Comparison of ENCODE assay signal across 8 mouse cellular contexts in genomic region chr5:143818461-143818860, GRCm38 (mm10). TPM values are rescaled to one million over a fixed set of nuclear protein-coding genes. Genes with fewer than 3 reads are reported as not detected.
DNase-seq lines count a peak whose midpoint lies in the region; ATAC-seq lines count a peak whose summit lies in the region.

No protein-coding gene starts in this region.

- H3K9ac ChIP-seq in liver, embryonic 11.5 days (ENCODE audit: low read depth, low read length) = peak overlapping the region; percentile 90

- peaks cover 14% of the 10 kb centered on the region for H3K4me1 ChIP-seq in forebrain, embryonic 10.5 days
- H3K4me1 ChIP-seq in liver, embryonic 11.5 days (replicated peaks; ENCODE audit: control insufficient read depth, insufficient read depth, low read length) = peaks cover 12% of the 10 kb centered on the region; the same call in 1 of the 2 replicates

- peak overlapping the region; percentile 90 for H3K4me3 ChIP-seq in forebrain, embryonic 10.5 days
- H3K4me3 ChIP-seq in liver, embryonic 11.5 days (ENCODE audit: low read depth, low read length) = peak overlapping the region; percentile 96

- DNase-seq in embryo, embryonic 10 days (ENCODE audit: low spot score) = peak; percentile 6
- no peak for DNase-seq in embryo, embryonic 9.5 days (ENCODE audit: extremely low spot score)
- DNase-seq in 416B (ENCODE audit: low read depth) = peak; percentile 44
- no peak for DNase-seq in forebrain, embryonic 10.5 days (ENCODE audit: extremely low spot score, low spot score)
- DNase-seq in liver, embryonic 11.5 days (ENCODE audit: low spot score) = peak; percentile 31
- DNase-seq in thymus, postnatal 25 days = no peak
- DNase-seq in urinary bladder, postnatal 4 days (ENCODE audit: low spot score in 2 of 2) = no peak

- H3K4me2 ChIP-seq in liver, embryonic 11.5 days = peak overlapping the region; percentile 82

- no peak for ATAC-seq in liver, embryonic 11.5 days (replicated peaks; ENCODE audit: low FRiP score)
- no peak for ATAC-seq in frontal cortex, adult (ENCODE audit: low TSS enrichment)

- H3K27ac ChIP-seq in forebrain, embryonic 10.5 days = peak overlapping the region; percentile 86; the same call in 1 of the 2 replicates
- peak overlapping the region; percentile 95 for H3K27ac ChIP-seq in liver, embryonic 11.5 days (ENCODE audit: low read depth, low read length)

- H3K36me3 ChIP-seq in forebrain, embryonic 10.5 days (replicated peaks) = no peaks in the 10 kb centered on the region
- H3K36me3 ChIP-seq in liver, embryonic 11.5 days (ENCODE audit: control insufficient read depth, insufficient read depth, low read length) = no peaks in the 10 kb centered on the region

- whole genome bisulfite sequencing in forebrain, embryonic 10.5 days = 21% methylated on average over 10 of the region's 10 CpGs
- 8% methylated on average over 10 of the region's 10 CpGs for WGBS in liver, embryonic 11.5 days

- H3K9me3 ChIP-seq in forebrain, embryonic 10.5 days = no peaks in the 10 kb centered on the region
- H3K9me3 ChIP-seq in liver, embryonic 11.5 days (ENCODE audit: control insufficient read depth, low read length) = no peaks in the 10 kb centered on the region

- no peaks in the 10 kb centered on the region for H3K27me3 ChIP-seq in forebrain, embryonic 10.5 days (ENCODE audit: poor library complexity, severe bottlenecking)
- no peaks in the 10 kb centered on the region for H3K27me3 ChIP-seq in liver, embryonic 11.5 days (replicated peaks; ENCODE audit: control insufficient read depth, insufficient read depth, low read length)

RNA-seq across cellular contexts. Expression of gene Eif2ak1, which starts 0.9 kb away (rescaled TPM):
- polyA plus RNA-seq in forebrain, embryonic 10.5 days (2016; fragmentation: Nextera tagmentation; extraction: Ambion mirVana) = 46.6 and 47.4 TPM in 2 replicates
- 82.6 and 83.6 TPM in 2 replicates for polyA plus RNA-seq in liver, embryonic 11.5 days (2014; fragmentation: Nextera tagmentation; extraction: Ambion mirVana)

Comparison
In these comparisons a context has a peak if more than half of its experiments do, and no peak if none do; other contexts are left out.
1. DNase-seq: peak in embryo, embryonic 10 days (single experiment), 416B (single experiment) and liver, embryonic 11.5 days (single experiment); none in embryo, embryonic 9.5 days (single experiment), forebrain, embryonic 10.5 days (single experiment), thymus, postnatal 25 days (single experiment) and urinary bladder, postnatal 4 days (0 of 2).